Mouse (Mus musculus): Measurements from ENCODE around the gene Tmem120b.

DNA sequence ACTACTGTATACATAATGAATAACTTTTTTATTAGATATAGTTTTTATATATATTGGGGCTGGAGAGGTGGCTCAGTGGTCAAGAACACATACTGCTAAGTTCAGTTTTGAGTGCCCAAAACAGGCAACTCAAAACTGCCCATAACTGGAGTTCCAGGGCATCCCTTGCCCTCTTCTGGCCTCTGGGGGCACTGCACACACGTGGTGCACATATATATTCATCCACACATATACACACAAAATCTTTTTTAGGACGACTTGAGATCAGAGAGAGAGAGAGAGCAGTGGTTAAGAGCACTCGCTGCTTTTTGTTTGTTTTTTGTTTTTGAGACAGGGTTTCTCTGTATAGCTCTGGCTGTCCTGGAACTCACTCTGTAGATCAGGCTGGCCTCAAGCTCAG, 36.9 kb upstream of the Tmem120b start:
- TF ChIP-seq USF1 (IDR thresholded peaks at IDR 0.05; ENCODE audit: low read depth) (no peak), CTCF (IDR thresholded peaks at IDR 0.05; ENCODE audit: control insufficient read depth, insufficient read depth, insufficient read length) (no peak), CEBPB (IDR thresholded peaks at IDR 0.05; ENCODE audit: low read depth) (no peak), MAX (IDR thresholded peaks at IDR 0.05) (no peak), MYOG (IDR thresholded peaks at IDR 0.05; ENCODE audit: control insufficient read depth, extremely low read depth, insufficient read length) (no peak)
